8 mouse cellular contexts compared by ENCODE assay signal in genomic region chr17:47369087-47369443, GRCm38 (mm10). TPM values are rescaled to one million over a fixed set of nuclear protein-coding genes. Genes with fewer than 3 reads are reported as not detected.
DNase-seq lines count a peak whose midpoint lies in the region; ATAC-seq and TF ChIP-seq lines count a peak whose summit lies in the region.

No protein-coding gene starts in this region.

- no peak for TF ChIP-seq CTCF in MEL (IDR thresholded peaks at IDR 0.05 in 2 of 3, conservative IDR thresholded peaks at IDR 0.05 in 1 of 3; ENCODE audit: control insufficient read depth in 1 of 3, insufficient read depth in 1 of 3, low read depth in 2 of 3, low read length in 3 of 3, poor library complexity in 1 of 3, severe bottlenecking in 1 of 3)

- no peak for TF ChIP-seq EP300 in MEL (IDR thresholded peaks at IDR 0.05; ENCODE audit: low read depth in 1 of 2, low read length in 2 of 2)

- peaks cover 13% of the 10 kb centered on the region for H3K4me1 ChIP-seq in heart, embryonic 13.5 days
- H3K4me1 ChIP-seq in MEL (ENCODE audit: control insufficient read depth in 1 of 2, insufficient read depth in 2 of 2, low read length in 2 of 2) = peaks cover 0 to 15% of the 10 kb centered on the region in 2 experiments; a peak in 1 of 4 replicates
- H3K4me1 ChIP-seq in forebrain, embryonic 14.5 days (ENCODE audit: control insufficient read depth, insufficient read depth, low read length) = 0 out of 2 replicates have a peak, but pooled peaks cover 6% of the 10 kb centered on the region
- 0 out of 2 replicates have a peak, but pooled peaks cover 4% of the 10 kb centered on the region for H3K4me1 ChIP-seq in limb, embryonic 14.5 days (ENCODE audit: control insufficient read depth, insufficient read depth, low read length)
- H3K4me1 ChIP-seq in neural tube, embryonic 15.5 days = peaks cover 24% of the 10 kb centered on the region

- TF ChIP-seq POLR2A in MEL (IDR thresholded peaks at IDR 0.05; ENCODE audit: control insufficient read depth in 1 of 2, insufficient read depth in 1 of 2, low read depth in 1 of 2, low read length in 2 of 2, poor library complexity in 1 of 2) = peak; percentile 8 to 50; a peak in 2 of 4 replicates
- TF ChIP-seq POLR2A in limb, embryonic 14.5 days (IDR thresholded peaks at IDR 0.05; ENCODE audit: borderline replicate concordance, extremely low read depth, insufficient read depth, insufficient read length) = 0 out of 2 replicates have a peak, but pooled peaks have one; percentile 5

- peak overlapping the region; percentile 81 for H3K4me2 ChIP-seq in heart, embryonic 13.5 days
- peak overlapping the region; percentile 84 for H3K4me2 ChIP-seq in forebrain, embryonic 14.5 days (ENCODE audit: low read length)
- peak overlapping the region; percentile 69 for H3K4me2 ChIP-seq in limb, embryonic 14.5 days (replicated peaks; ENCODE audit: low read depth, low read length, severe bottlenecking)
- H3K4me2 ChIP-seq in neural tube, embryonic 15.5 days = peak overlapping the region; percentile 82

- ATAC-seq in heart, embryonic 13.5 days (ENCODE audit: extremely low read depth, insufficient number of reproducible peaks, low FRiP score, low TSS enrichment) = no peak
- peak; percentile 73 for ATAC-seq in forebrain, embryonic 14.5 days
- ATAC-seq in limb, embryonic 14.5 days (ENCODE audit: low FRiP score, low read depth) = peak; percentile 54; the same call in 1 of the 2 replicates
- ATAC-seq in neural tube, embryonic 15.5 days (ENCODE audit: low FRiP score) = peak; percentile 72

- no peak for TF ChIP-seq RAD21 in MEL (IDR thresholded peaks at IDR 0.05; ENCODE audit: low read depth, low read length)

- DNase-seq in heart, postnatal 36 days = no peak
- DNase-seq in MEL (ENCODE audit: low read depth, low spot score) (no peak), adipocyte (ENCODE audit: low spot score) (no peak)
- DNase-seq in forebrain, embryonic 14.5 days (ENCODE audit: low spot score) = no peak
- DNase-seq in limb, embryonic 14.5 days (ENCODE audit: low spot score) = peak; percentile 23
- no peak for DNase-seq in layer of hippocampus, postnatal 14 days (ENCODE audit: low spot score in 2 of 2)

- H3K4me3 ChIP-seq in heart, embryonic 13.5 days = peak overlapping the region; percentile 85
- H3K4me3 ChIP-seq in MEL (ENCODE audit: control insufficient read depth in 1 of 2, insufficient read depth in 1 of 2, low read depth in 2 of 2, low read length in 2 of 2) = peak overlapping the region; percentile 89 to 93
- peak overlapping the region; percentile 54 for H3K4me3 ChIP-seq in forebrain, embryonic 14.5 days (ENCODE audit: low read depth, low read length)
- H3K4me3 ChIP-seq in limb, embryonic 14.5 days (replicated peaks; ENCODE audit: low read length) = peak overlapping the region; percentile 66
- peak overlapping the region; percentile 56 for H3K4me3 ChIP-seq in neural tube, embryonic 15.5 days (replicated peaks)

- H3K9ac ChIP-seq in heart, embryonic 13.5 days = peak overlapping the region; percentile 87
- peak overlapping the region; percentile 91 for H3K9ac ChIP-seq in MEL (ENCODE audit: control insufficient read depth, low read depth, low read length, poor library complexity, severe bottlenecking)
- peak overlapping the region; percentile 52 for H3K9ac ChIP-seq in forebrain, embryonic 14.5 days (ENCODE audit: low read length)
- H3K9ac ChIP-seq in limb, embryonic 14.5 days (ENCODE audit: low read depth, low read length, severe bottlenecking) = peak overlapping the region; percentile 67
- peak overlapping the region; percentile 63 for H3K9ac ChIP-seq in neural tube, embryonic 15.5 days (replicated peaks)

- H3K36me3 ChIP-seq in heart, embryonic 13.5 days = peaks cover 20% of the 10 kb centered on the region
- peaks cover 3 to 14% of the 10 kb centered on the region in 2 experiments; a peak in 2 of 4 replicates for H3K36me3 ChIP-seq in MEL (ENCODE audit: control insufficient read depth in 1 of 2, insufficient read depth in 2 of 2, low read length in 2 of 2)
- H3K36me3 ChIP-seq in forebrain, embryonic 14.5 days (ENCODE audit: control insufficient read depth, insufficient read depth, low read length) = peaks cover 16% of the 10 kb centered on the region
- H3K36me3 ChIP-seq in limb, embryonic 14.5 days (ENCODE audit: control insufficient read depth, insufficient read depth, low read length) = peaks cover 20% of the 10 kb centered on the region
- H3K36me3 ChIP-seq in neural tube, embryonic 15.5 days = peaks cover 18% of the 10 kb centered on the region

- intact Hi-C loops in heart, postnatal 36 days (cut with DNase I) = loop anchor here (2.0 to 5.0 kb wide), 2 partner anchors 242 to 332 kb away; partner anchors contain the start of genes Bysl, Gm20517 and Med20

- H3K79me2 ChIP-seq in MEL (ENCODE audit: control insufficient read depth, insufficient read depth, low read length, poor library complexity) = peaks cover 11% of the 10 kb centered on the region

- no peaks in the 10 kb centered on the region for H3K9me3 ChIP-seq in heart, embryonic 13.5 days
- no peaks in the 10 kb centered on the region for H3K9me3 ChIP-seq in MEL (replicated peaks; ENCODE audit: insufficient read depth, low read length)
- no peaks in the 10 kb centered on the region for H3K9me3 ChIP-seq in forebrain, embryonic 14.5 days (replicated peaks; ENCODE audit: control insufficient read depth, low read length)
- H3K9me3 ChIP-seq in limb, embryonic 14.5 days (ENCODE audit: control insufficient read depth, low read length) = no peaks in the 10 kb centered on the region
- H3K9me3 ChIP-seq in neural tube, embryonic 15.5 days (replicated peaks) = no peaks in the 10 kb centered on the region

- WGBS in heart, embryonic 13.5 days = 1% methylated on average over 20 of the region's 20 CpGs
- WGBS in forebrain, embryonic 14.5 days = 2% methylated on average over 20 of the region's 20 CpGs
- WGBS in limb, embryonic 14.5 days = 2% methylated on average over 20 of the region's 20 CpGs
- WGBS in neural tube, embryonic 15.5 days = under 1% methylated on average over 20 of the region's 20 CpGs

- peaks cover 24% of the 10 kb centered on the region for H3K27me3 ChIP-seq in heart, embryonic 13.5 days (replicated peaks)
- H3K27me3 ChIP-seq in MEL (ENCODE audit: control insufficient read depth in 1 of 2, insufficient read depth in 2 of 2, low read length in 2 of 2) = no peaks in the 10 kb centered on the region
- H3K27me3 ChIP-seq in forebrain, embryonic 14.5 days (replicated peaks; ENCODE audit: control insufficient read depth, insufficient read depth, low read length) = peaks cover 3% of the 10 kb centered on the region; the same call in 1 of the 2 replicates
- H3K27me3 ChIP-seq in limb, embryonic 14.5 days (ENCODE audit: control insufficient read depth, insufficient read depth, low read length) = no peaks in the 10 kb centered on the region
- peaks cover 23% of the 10 kb centered on the region for H3K27me3 ChIP-seq in neural tube, embryonic 15.5 days (replicated peaks)

- H3K27ac ChIP-seq in heart, embryonic 13.5 days (replicated peaks) = 0 out of 2 replicates have a peak overlapping the region, but pooled peaks have one; percentile 21
- H3K27ac ChIP-seq in MEL (ENCODE audit: control insufficient read depth, low read depth, low read length) = peak overlapping the region; percentile 69
- peak overlapping the region; percentile 52; the same call in 1 of the 2 replicates for H3K27ac ChIP-seq in forebrain, embryonic 14.5 days (ENCODE audit: low read depth, low read length)
- H3K27ac ChIP-seq in limb, embryonic 14.5 days (replicated peaks; ENCODE audit: low read depth, low read length) = peak overlapping the region; percentile 30
- H3K27ac ChIP-seq in neural tube, embryonic 15.5 days (replicated peaks) = peak overlapping the region; percentile 87

TF ChIP-seq in MEL, 35 proteins besides CTCF, POLR2A, EP300 and RAD21 (continues in another document):
- no peak for TF ChIP-seq SMC3 (IDR thresholded peaks at IDR 0.05; ENCODE audit: low read depth, low read length)

RNA-seq across cellular contexts. Expression of gene Mrps10, which starts 0.4 kb away (rescaled TPM):
- polyA plus RNA-seq in heart, embryonic 13.5 days (2015; fragmentation: Nextera tagmentation; extraction: Ambion mirVana) = 60.6 and 67.7 TPM in 2 replicates
- total RNA-seq in heart, postnatal 36 days (2021) = 10 to 100 TPM; 19.9 to 23.9 TPM
- total RNA-seq in MEL (2012; rRNA removed) = 75.2 and 78.9 TPM in 2 replicates
- polyA plus RNA-seq in MEL (2012; ENCODE audit: insufficient read depth in 1 of 2, insufficient read length in 2 of 2, low read depth in 1 of 2, low replicate concordance in 2 of 2, missing spikeins in 1 of 2) = 100 to 1,000 TPM; 107 to 442 TPM
- 73.8 and 94.0 TPM in 2 replicates for polyA plus RNA-seq in forebrain, embryonic 14.5 days (2014; fragmentation: Nextera tagmentation; extraction: Ambion mirVana)
- 42.8 and 51.3 TPM in 2 replicates for polyA plus RNA-seq in limb, embryonic 14.5 days (2012; rRNA removed)
- 76.0 and 77.7 TPM in 2 replicates for polyA plus RNA-seq in limb, embryonic 14.5 days (2014; fragmentation: Nextera tagmentation; extraction: Ambion mirVana)
- 72.0 and 75.3 TPM in 2 replicates for polyA plus RNA-seq in neural tube, embryonic 15.5 days (2015; fragmentation: Nextera tagmentation; extraction: Ambion mirVana)
- total RNA-seq in layer of hippocampus, postnatal 14 days (2021) = 10 to 100 TPM; 23.5 to 28.5 TPM

RNA-seq across cellular contexts. Expression of gene Guca1b, which starts 16.1 kb away (rescaled TPM):
- polyA plus RNA-seq in heart, embryonic 13.5 days (2015; fragmentation: Nextera tagmentation; extraction: Ambion mirVana) = 1.2 and 1.4 TPM in 2 replicates
- total RNA-seq in heart, postnatal 36 days (2021) = under 1 TPM; 0.25 to 0.33 TPM
- total RNA-seq in MEL (2012; rRNA removed) = 0.85 and 1.3 TPM in 2 replicates
- polyA plus RNA-seq in MEL (2012; ENCODE audit: insufficient read depth in 1 of 2, insufficient read length in 2 of 2, low read depth in 1 of 2, low replicate concordance in 2 of 2, missing spikeins in 1 of 2) = 1 to 10 TPM in 1 of 2 experiments, not detected in 1; 3.1 TPM
- 0.37 TPM in 1 of 2 replicates, not detected in the other for polyA plus RNA-seq in forebrain, embryonic 14.5 days (2014; fragmentation: Nextera tagmentation; extraction: Ambion mirVana)
- 1.2 and 1.3 TPM in 2 replicates for polyA plus RNA-seq in limb, embryonic 14.5 days (2012; rRNA removed)
- polyA plus RNA-seq in limb, embryonic 14.5 days (2014; fragmentation: Nextera tagmentation; extraction: Ambion mirVana) = 0.30 and 0.44 TPM in 2 replicates
- polyA plus RNA-seq in neural tube, embryonic 15.5 days (2015; fragmentation: Nextera tagmentation; extraction: Ambion mirVana) = 0.56 and 0.77 TPM in 2 replicates
- 1 to 10 TPM in 1 of 2 experiments, under 1 TPM in 1; 0.83 to 1.0 TPM for total RNA-seq in layer of hippocampus, postnatal 14 days (2021)

RNA-seq across cellular contexts. Expression of gene Guca1a, which starts 31.3 kb away (rescaled TPM):
- polyA plus RNA-seq in heart, embryonic 13.5 days (2015; fragmentation: Nextera tagmentation; extraction: Ambion mirVana) = 2.1 and 2.8 TPM in 2 replicates
- total RNA-seq in heart, postnatal 36 days (2021) = not detected
- total RNA-seq in MEL (2012; rRNA removed) = 1.5 and 2.3 TPM in 2 replicates
- polyA plus RNA-seq in MEL (2012; ENCODE audit: insufficient read depth in 1 of 2, insufficient read length in 2 of 2, low read depth in 1 of 2, low replicate concordance in 2 of 2, missing spikeins in 1 of 2) = 1 to 10 TPM in 1 of 2 experiments, not detected in 1; 3.2 TPM
- 0.47 and 0.69 TPM in 2 replicates for polyA plus RNA-seq in forebrain, embryonic 14.5 days (2014; fragmentation: Nextera tagmentation; extraction: Ambion mirVana)
- 2.5 and 3.9 TPM in 2 replicates for polyA plus RNA-seq in limb, embryonic 14.5 days (2012; rRNA removed)
- polyA plus RNA-seq in limb, embryonic 14.5 days (2014; fragmentation: Nextera tagmentation; extraction: Ambion mirVana) = 6.0 and 6.4 TPM in 2 replicates
- 0.92 and 1.2 TPM in 2 replicates for polyA plus RNA-seq in neural tube, embryonic 15.5 days (2015; fragmentation: Nextera tagmentation; extraction: Ambion mirVana)
- total RNA-seq in layer of hippocampus, postnatal 14 days (2021) = under 1 TPM in 1 of 2 experiments, not detected in 1; 0.39 TPM

Comparison
In these comparisons a context has a peak if more than half of its experiments do, and no peak if none do; other contexts are left out.
1. H3K27ac ChIP-seq: peak in every context shown above with its lines; median percentile 87 in neural tube, embryonic 15.5 days; 69 in MEL; 52 in forebrain, embryonic 14.5 days; 30 in limb, embryonic 14.5 days; 21 in heart, embryonic 13.5 days.